Mouse (Mus musculus) forebrain, embryonic 10.5 days (tissue): ENCODE data around the gene Entpd8. TPM values are rescaled to one million over a fixed set of nuclear protein-coding genes. Genes with fewer than 3 reads are reported as not detected.
A peak's percentile ranks its signal among the peaks of the same experiment; 100 is the strongest.

Experiments
- DNase-seq: peaks from one replicate; pipeline ENCODE4 v3.0.0-alpha.2; 2017; ENCODE audit warnings: low spot score; ENCODE audit errors: extremely low spot score
- H3K27ac ChIP-seq: fragments of 300-500 bp; sonication (generic); 2 replicates; pipeline ENCODE4 v1.5.1; 2016; ENCODE audit warnings: mild to moderate bottlenecking
- H3K27me3 ChIP-seq: fragments of 300-500 bp; sonication (generic); 2 replicates; pipeline ENCODE4 v1.6.1; 2016; ENCODE audit warnings: mild to moderate bottlenecking; ENCODE audit not compliant: poor library complexity, severe bottlenecking
- H3K36me3 ChIP-seq: fragments of 300-500 bp; sonication (generic); replicated peaks from 2 replicates; pipeline ENCODE4 v1.6.1; 2016; ENCODE audit warnings: mild to moderate bottlenecking, moderate library complexity
- H3K4me1 ChIP-seq: fragments of 300-500 bp; sonication (generic); 2 replicates; pipeline ENCODE4 v1.6.1; 2016
- H3K4me3 ChIP-seq: fragments of 300-500 bp; sonication (generic); 2 replicates; pipeline ENCODE4 v1.5.1; 2016; ENCODE audit warnings: mild to moderate bottlenecking, moderate library complexity
- H3K9me3 ChIP-seq: fragments of 300-500 bp; sonication (generic); 2 replicates; pipeline ENCODE4 v1.6.1; 2016; ENCODE audit warnings: mild to moderate bottlenecking, moderate library complexity
- WGBS: fragments of 180-500 bp; shearing (Covaris S2); methylation state at CpG from one replicate; pipeline ENCODE4 v1.1.7; 2016; 5-methylcytosine and 5-hydroxymethylcytosine counted together
- polyA plus RNA-seq: library from polyadenylated mRNA; unstranded; fragments of >200 nt; fragmentation: Nextera tagmentation; extraction: Ambion mirVana; gene quantifications from 2 replicates; pipeline ENCODE4 v1.2.1, GENCODE M21; 2016

Entpd8 gene
- polyA plus RNA-seq, 1 experiment from 2014 or later, result not detected

- no peak for DNase-seq
- peaks cover 26% of the 10 kb centered on the region for H3K4me1 ChIP-seq
- H3K27me3 ChIP-seq, result peaks cover 24% of the 10 kb centered on the region
- H3K4me3 ChIP-seq, result no peak overlapping the region
- no peaks in the 10 kb centered on the region for H3K9me3 ChIP-seq
- no peaks in the 10 kb centered on the region for H3K36me3 ChIP-seq
- WGBS, result 77% methylated on average over 3 of the region's 3 CpGs
- H3K27ac ChIP-seq, result peak overlapping the region; percentile 70
Observed at GRCm38 (mm10) chr2:25099703-25100102, 19.6 kb downstream of the Entpd8 start.

- H3K36me3 ChIP-seq, result no peaks in the 10 kb centered on the region
- peaks cover 11% of the 10 kb centered on the region for H3K4me1 ChIP-seq
- WGBS, result 95% methylated on average over 2 of the region's 2 CpGs
- no peak for DNase-seq
- no peaks in the 10 kb centered on the region; the same call in 1 of the 2 replicates for H3K27me3 ChIP-seq
- H3K27ac ChIP-seq, result no peak overlapping the region
- no peak overlapping the region for H3K4me3 ChIP-seq
- H3K9me3 ChIP-seq, result no peaks in the 10 kb centered on the region
Observed at GRCm38 (mm10) chr2:25104122-25104521, 24.0 kb downstream of the Entpd8 start.

- Histone ChIP-seq H3K27ac (no peak overlapping the region), H3K36me3 (no peaks in the 10 kb centered on the region), H3K4me1 (peaks cover 6% of the 10 kb centered on the region), H3K9me3 (no peaks in the 10 kb centered on the region), H3K27me3 (no peaks in the 10 kb centered on the region), H3K4me3 (no peak overlapping the region)
- no peak for DNase-seq
- WGBS, result 83% methylated on average over 3 of the region's 3 CpGs
Observed at GRCm38 (mm10) chr2:25106045-25106444, 25.9 kb downstream of the Entpd8 start.

- no peaks in the 10 kb centered on the region for H3K27me3 ChIP-seq
- no peak for DNase-seq
- H3K4me1 ChIP-seq, result peaks cover 13% of the 10 kb centered on the region
- no peaks in the 10 kb centered on the region for H3K9me3 ChIP-seq
- H3K27ac ChIP-seq, result 0 out of 2 replicates have a peak overlapping the region, but pooled peaks have one; percentile 26
- H3K36me3 ChIP-seq, result no peaks in the 10 kb centered on the region
- no peak overlapping the region for H3K4me3 ChIP-seq
Observed at GRCm38 (mm10) chr2:25109487-25109886, 29.4 kb downstream of the Entpd8 start.

- no peaks in the 10 kb centered on the region for H3K36me3 ChIP-seq
- H3K27me3 ChIP-seq, result no peaks in the 10 kb centered on the region
- DNase-seq, result no peak
- H3K4me1 ChIP-seq, result peaks cover 17% of the 10 kb centered on the region
- no peaks in the 10 kb centered on the region for H3K9me3 ChIP-seq
- no peak overlapping the region for H3K4me3 ChIP-seq
- peak overlapping the region; percentile 71 for H3K27ac ChIP-seq
Observed at GRCm38 (mm10) chr2:25110505-25111183, 30.5 kb downstream of the Entpd8 start.

- H3K27me3 ChIP-seq, result no peaks in the 10 kb centered on the region
- peaks cover 21% of the 10 kb centered on the region for H3K4me1 ChIP-seq
- WGBS, result 76% methylated on average over 9 of the region's 9 CpGs
- no peak for DNase-seq
- H3K36me3 ChIP-seq, result no peaks in the 10 kb centered on the region
- H3K9me3 ChIP-seq, result no peaks in the 10 kb centered on the region
- H3K4me3 ChIP-seq, result no peak overlapping the region
- H3K27ac ChIP-seq, result peak overlapping the region; percentile 71
Observed at GRCm38 (mm10) chr2:25111184-25111791, 31.2 kb downstream of the Entpd8 start.

GRCm38 (mm10) chr2:25114308-25114707, 34.2 kb downstream of the Entpd8 start:
- peak overlapping the region; percentile 22; the same call in 1 of the 2 replicates for H3K27ac ChIP-seq
- no peak for DNase-seq
- H3K4me3 ChIP-seq, result no peak overlapping the region
- no peaks in the 10 kb centered on the region for H3K9me3 ChIP-seq
- WGBS, result 82% methylated on average over 2 of the region's 2 CpGs
- no peaks in the 10 kb centered on the region for H3K36me3 ChIP-seq
- no peaks in the 10 kb centered on the region for H3K27me3 ChIP-seq
- peaks cover 21% of the 10 kb centered on the region for H3K4me1 ChIP-seq

- no peaks in the 10 kb centered on the region for H3K9me3 ChIP-seq
- H3K36me3 ChIP-seq, result no peaks in the 10 kb centered on the region
- H3K27me3 ChIP-seq, result no peaks in the 10 kb centered on the region
- peaks cover 21% of the 10 kb centered on the region for H3K4me1 ChIP-seq
- peak overlapping the region; percentile 48; the same call in 1 of the 2 replicates for H3K27ac ChIP-seq
- DNase-seq, result no peak
- 66% methylated on average over 2 of the region's 2 CpGs for WGBS
- H3K4me3 ChIP-seq, result no peak overlapping the region
Observed at GRCm38 (mm10) chr2:25115442-25115841, 35.3 kb downstream of the Entpd8 start.

GRCm38 (mm10) chr2:25120963-25121362, 40.9 kb downstream of the Entpd8 start:
- Histone ChIP-seq H3K4me1 (peaks cover 26% of the 10 kb centered on the region), H3K27me3 (peaks cover 22% of the 10 kb centered on the region), H3K36me3 (no peaks in the 10 kb centered on the region), H3K27ac (no peak overlapping the region), H3K9me3 (no peaks in the 10 kb centered on the region), H3K4me3 (no peak overlapping the region)
- no peak for DNase-seq
- WGBS, result 81% methylated on average over 7 of the region's 7 CpGs

- no peak overlapping the region for H3K4me3 ChIP-seq
- 84% methylated on average over 2 of the region's 2 CpGs for WGBS
Observed at GRCm38 (mm10) chr2:25122666-25123065, 42.6 kb downstream of the Entpd8 start.

GRCm38 (mm10) chr2:25123527-25123926, 43.4 kb downstream of the Entpd8 start:
- WGBS, result 90% methylated on average over 5 of the region's 5 CpGs
- Histone ChIP-seq H3K9me3 (no peaks in the 10 kb centered on the region), H3K36me3 (no peaks in the 10 kb centered on the region), H3K27ac (peak overlapping the region; percentile 95), H3K4me3 (no peak overlapping the region), H3K27me3 (peaks cover 22% of the 10 kb centered on the region), H3K4me1 (peaks cover 51% of the 10 kb centered on the region)
- DNase-seq, result no peak

More at GRCm38 (mm10) chr2:25122666-25123065, 42.6 kb downstream of the Entpd8 start:
- H3K9me3 ChIP-seq, result no peaks in the 10 kb centered on the region
- no peaks in the 10 kb centered on the region for H3K36me3 ChIP-seq
- H3K4me1 ChIP-seq, result peaks cover 42% of the 10 kb centered on the region
- peaks cover 22% of the 10 kb centered on the region for H3K27me3 ChIP-seq
- H3K27ac ChIP-seq, result peak overlapping the region; percentile 95; the same call in 1 of the 2 replicates
- DNase-seq, result no peak

GRCm38 (mm10) chr2:25124411-25124810, 44.3 kb downstream of the Entpd8 start:
- peaks cover 60% of the 10 kb centered on the region for H3K4me1 ChIP-seq
- no peak overlapping the region for H3K4me3 ChIP-seq
- H3K27ac ChIP-seq, result peak overlapping the region; percentile 95
- 70% methylated on average over 3 of the region's 3 CpGs for WGBS
- no peaks in the 10 kb centered on the region for H3K36me3 ChIP-seq
- no peak for DNase-seq
- no peaks in the 10 kb centered on the region for H3K9me3 ChIP-seq
- peaks cover 22% of the 10 kb centered on the region for H3K27me3 ChIP-seq

GRCm38 (mm10) chr2:25125146-25125545, 45.0 kb downstream of the Entpd8 start:
- peak overlapping the region; percentile 95 for H3K27ac ChIP-seq
- H3K4me3 ChIP-seq, result no peak overlapping the region
- peaks cover 64% of the 10 kb centered on the region for H3K4me1 ChIP-seq
- DNase-seq, result no peak
- H3K9me3 ChIP-seq, result no peaks in the 10 kb centered on the region
- H3K27me3 ChIP-seq, result peaks cover 22% of the 10 kb centered on the region
- no peaks in the 10 kb centered on the region for H3K36me3 ChIP-seq
- WGBS, result 81% methylated on average over 6 of the region's 6 CpGs
